ENCODE assay signal across 10 mouse cellular contexts in genomic region chr4:136789821-136790220, GRCm38 (mm10). TPM values are rescaled to one million over a fixed set of nuclear protein-coding genes. Genes with fewer than 3 reads are reported as not detected.
DNase-seq lines count a peak whose midpoint lies in the region; ATAC-seq and TF ChIP-seq lines count a peak whose summit lies in the region.
"Had no signal": no experiment of that assay in that cellular context is flagged by ENCODE, and none has a peak within 500 bp of the region (broad histone marks: within the 10 kb centered on the region; RNA-seq: fewer than 3 reads in every experiment).

No protein-coding gene starts in this region.

- no peak overlapping the region for H3K9ac ChIP-seq in hindbrain, postnatal 0 days (replicated peaks; ENCODE audit: low read length)
- H3K9ac ChIP-seq in hindbrain, embryonic 11.5 days (ENCODE audit: low read depth, low read length) = no peak overlapping the region
- no peak overlapping the region for H3K9ac ChIP-seq in heart, embryonic 14.5 days (ENCODE audit: low read length)
- no peak overlapping the region for H3K9ac ChIP-seq in lung, embryonic 15.5 days
- H3K9ac ChIP-seq in neural tube, embryonic 15.5 days (replicated peaks) = no peak overlapping the region
- no peak overlapping the region for H3K9ac ChIP-seq in forebrain, embryonic 11.5 days (ENCODE audit: low read length)
- H3K9ac ChIP-seq: embryonic facial prominence, embryonic 15.5 days; midbrain, embryonic 12.5 days had no signal

- H3K4me1 ChIP-seq in hindbrain, postnatal 0 days (ENCODE audit: insufficient read depth, low read length) = peaks cover 9% of the 10 kb centered on the region; the same call in 1 of the 2 replicates
- H3K4me1 ChIP-seq in hindbrain, embryonic 11.5 days (replicated peaks; ENCODE audit: control insufficient read depth, insufficient read depth, low read length) = peaks cover 13% of the 10 kb centered on the region
- peaks cover 7 to 9% of the 10 kb centered on the region in 2 experiments; a peak in 3 of 4 replicates for H3K4me1 ChIP-seq in heart, embryonic 14.5 days (ENCODE audit: control insufficient read depth in 2 of 2, insufficient read depth in 2 of 2, low read length in 2 of 2)
- no peaks in the 10 kb centered on the region for H3K4me1 ChIP-seq in lung, embryonic 15.5 days
- peaks cover 67% of the 10 kb centered on the region for H3K4me1 ChIP-seq in neural tube, embryonic 15.5 days
- peaks cover 19% of the 10 kb centered on the region for H3K4me1 ChIP-seq in forebrain, embryonic 11.5 days (replicated peaks; ENCODE audit: control insufficient read depth, insufficient read depth, low read length)

- H3K4me2 ChIP-seq in hindbrain, postnatal 0 days (ENCODE audit: low read depth, low read length) = no peak overlapping the region
- no peak overlapping the region for H3K4me2 ChIP-seq in hindbrain, embryonic 11.5 days (replicated peaks; ENCODE audit: low read depth, low read length)
- no peak overlapping the region for H3K4me2 ChIP-seq in heart, embryonic 14.5 days (ENCODE audit: low read length)
- no peak overlapping the region for H3K4me2 ChIP-seq in lung, embryonic 15.5 days
- no peak overlapping the region for H3K4me2 ChIP-seq in neural tube, embryonic 15.5 days
- no peak overlapping the region for H3K4me2 ChIP-seq in forebrain, embryonic 11.5 days (ENCODE audit: low read depth, low read length, severe bottlenecking)
- H3K4me2 ChIP-seq: embryonic facial prominence, embryonic 15.5 days; midbrain, embryonic 12.5 days had no signal

- no peaks in the 10 kb centered on the region for H3K9me3 ChIP-seq in hindbrain, postnatal 0 days (ENCODE audit: low read length)
- no peaks in the 10 kb centered on the region for H3K9me3 ChIP-seq in hindbrain, embryonic 11.5 days (ENCODE audit: control insufficient read depth, low read length)
- H3K9me3 ChIP-seq in heart, embryonic 14.5 days (ENCODE audit: control insufficient read depth, low read length) = no peaks in the 10 kb centered on the region
- no peaks in the 10 kb centered on the region for H3K9me3 ChIP-seq in lung, embryonic 15.5 days
- H3K9me3 ChIP-seq in neural tube, embryonic 15.5 days (replicated peaks) = no peaks in the 10 kb centered on the region
- no peaks in the 10 kb centered on the region for H3K9me3 ChIP-seq in forebrain, embryonic 11.5 days (ENCODE audit: control insufficient read depth, low read length)
- H3K9me3 ChIP-seq: embryonic facial prominence, embryonic 15.5 days; midbrain, embryonic 12.5 days had no signal

- ATAC-seq in hindbrain, postnatal 0 days = 0 out of 2 replicates have a peak, but pooled peaks have one; percentile 21
- ATAC-seq in hindbrain, embryonic 11.5 days (ENCODE audit: low FRiP score) = no peak
- peak; percentile 48; the same call in 1 of the 2 replicates for ATAC-seq in heart, embryonic 14.5 days (ENCODE audit: insufficient number of reproducible peaks, insufficient read depth, low FRiP score, low read depth)
- ATAC-seq in lung, embryonic 15.5 days (ENCODE audit: borderline replicate concordance, extremely low read depth, low FRiP score, low TSS enrichment) = 0 out of 2 replicates have a peak, but pooled peaks have one; percentile 30
- no peak for ATAC-seq in neural tube, embryonic 15.5 days (ENCODE audit: low FRiP score)
- no peak for ATAC-seq in forebrain, embryonic 11.5 days (replicated peaks; ENCODE audit: low FRiP score)
- ATAC-seq in granulocyte monocyte progenitor cell, adult 5-6 weeks (replicated peaks; ENCODE audit: poor library complexity, severe bottlenecking) = no peak

- H3K36me3 ChIP-seq in hindbrain, postnatal 0 days (ENCODE audit: insufficient read depth, low read length) = no peaks in the 10 kb centered on the region
- H3K36me3 ChIP-seq in hindbrain, embryonic 11.5 days (ENCODE audit: control insufficient read depth, insufficient read depth, low read length) = no peaks in the 10 kb centered on the region
- no peaks in the 10 kb centered on the region for H3K36me3 ChIP-seq in heart, embryonic 14.5 days (ENCODE audit: control insufficient read depth, insufficient read depth, low read length)
- H3K36me3 ChIP-seq in lung, embryonic 15.5 days = no peaks in the 10 kb centered on the region
- no peaks in the 10 kb centered on the region for H3K36me3 ChIP-seq in neural tube, embryonic 15.5 days
- H3K36me3 ChIP-seq in forebrain, embryonic 11.5 days (ENCODE audit: control insufficient read depth, insufficient read depth, low read length) = no peaks in the 10 kb centered on the region
- H3K36me3 ChIP-seq: embryonic facial prominence, embryonic 15.5 days had no signal

- H3K4me3 ChIP-seq in hindbrain, postnatal 0 days (ENCODE audit: low read length) = no peak overlapping the region
- H3K4me3 ChIP-seq in hindbrain, embryonic 11.5 days (ENCODE audit: low read depth, low read length) = no peak overlapping the region
- no peak overlapping the region for H3K4me3 ChIP-seq in heart, embryonic 14.5 days (ENCODE audit: control insufficient read depth in 1 of 2, insufficient read depth in 1 of 2, low read depth in 1 of 2, low read length in 2 of 2)
- H3K4me3 ChIP-seq in lung, embryonic 15.5 days = no peak overlapping the region
- no peak overlapping the region for H3K4me3 ChIP-seq in neural tube, embryonic 15.5 days (replicated peaks)
- no peak overlapping the region for H3K4me3 ChIP-seq in forebrain, embryonic 11.5 days (ENCODE audit: low read depth, low read length)
- H3K4me3 ChIP-seq: embryonic facial prominence, embryonic 15.5 days; midbrain, embryonic 12.5 days had no signal

- no peak for TF ChIP-seq CTCF in hindbrain, postnatal 0 days (IDR thresholded peaks at IDR 0.05; ENCODE audit: low read depth)

- no peak for DNase-seq in hindbrain, postnatal 0 days (ENCODE audit: low spot score)
- no peak for DNase-seq in hindbrain, embryonic 11.5 days (ENCODE audit: low spot score)
- peak; percentile 50 for DNase-seq in brain, adult 2 months (ENCODE audit: low read depth, low spot score)
- no peak for DNase-seq in forebrain, embryonic 11.5 days (ENCODE audit: low spot score)

- H3K27me3 ChIP-seq in hindbrain, postnatal 0 days (ENCODE audit: insufficient read depth, low read length) = no peaks in the 10 kb centered on the region
- H3K27me3 ChIP-seq in hindbrain, embryonic 11.5 days (ENCODE audit: control insufficient read depth, insufficient read depth, low read length) = 0 out of 2 replicates have a peak, but pooled peaks cover under 1% of the 10 kb centered on the region
- H3K27me3 ChIP-seq in heart, embryonic 14.5 days (ENCODE audit: control insufficient read depth, insufficient read depth, low read length) = peaks cover 8% of the 10 kb centered on the region; the same call in 1 of the 2 replicates
- H3K27me3 ChIP-seq in lung, embryonic 15.5 days = 0 out of 2 replicates have a peak, but pooled peaks cover 2% of the 10 kb centered on the region
- no peaks in the 10 kb centered on the region for H3K27me3 ChIP-seq in neural tube, embryonic 15.5 days (replicated peaks)
- no peaks in the 10 kb centered on the region for H3K27me3 ChIP-seq in forebrain, embryonic 11.5 days (ENCODE audit: control insufficient read depth, insufficient read depth, low read length)
- H3K27me3 ChIP-seq: embryonic facial prominence, embryonic 15.5 days; midbrain, embryonic 12.5 days had no signal

- no peak overlapping the region for H3K27ac ChIP-seq in hindbrain, postnatal 0 days
- H3K27ac ChIP-seq in hindbrain, embryonic 11.5 days (ENCODE audit: low read depth, low read length) = no peak overlapping the region
- H3K27ac ChIP-seq in heart, embryonic 14.5 days (replicated peaks in 1 of 2; ENCODE audit: control insufficient read depth in 1 of 2, insufficient read depth in 1 of 2, low read depth in 2 of 2, low read length in 2 of 2) = no peak overlapping the region
- H3K27ac ChIP-seq in lung, embryonic 15.5 days = no peak overlapping the region
- no peak overlapping the region for H3K27ac ChIP-seq in neural tube, embryonic 15.5 days (replicated peaks)
- H3K27ac ChIP-seq in forebrain, embryonic 11.5 days (ENCODE audit: low read depth, low read length) = no peak overlapping the region
- H3K27ac ChIP-seq: embryonic facial prominence, embryonic 15.5 days; midbrain, embryonic 12.5 days had no signal

- WGBS in hindbrain, postnatal 0 days = 61% methylated on average over 6 of the region's 6 CpGs
- WGBS in hindbrain, embryonic 11.5 days = 74% methylated on average over 6 of the region's 6 CpGs
- WGBS in heart, embryonic 14.5 days = 59% methylated on average over 6 of the region's 6 CpGs
- WGBS in lung, embryonic 15.5 days = 41% methylated on average over 6 of the region's 6 CpGs
- WGBS in neural tube, embryonic 15.5 days = 77% methylated on average over 6 of the region's 6 CpGs
- 85% methylated on average over 6 of the region's 6 CpGs for WGBS in forebrain, embryonic 11.5 days

RNA-seq across cellular contexts. Expression of gene Ephb2, which starts 46.0 kb away (rescaled TPM):
- total RNA-seq in hindbrain, postnatal 0 days (2014; rRNA removed) = 136 and 150 TPM in 2 replicates
- polyA plus RNA-seq in hindbrain, postnatal 0 days (2015; fragmentation: Nextera tagmentation; extraction: Ambion mirVana) = 12.6 and 13.0 TPM in 2 replicates
- polyA plus RNA-seq in hindbrain, embryonic 11.5 days (2014; fragmentation: Nextera tagmentation; extraction: Ambion mirVana) = 18.5 and 20.1 TPM in 2 replicates
- polyA plus RNA-seq in heart, embryonic 14.5 days (2014; fragmentation: Nextera tagmentation; extraction: Ambion mirVana) = 1.4 and 1.6 TPM in 2 replicates
- polyA plus RNA-seq in lung, embryonic 15.5 days (2015; fragmentation: Nextera tagmentation; extraction: Ambion mirVana) = 5.1 and 5.8 TPM in 2 replicates
- 13.7 and 21.3 TPM in 2 replicates for polyA plus RNA-seq in neural tube, embryonic 15.5 days (2015; fragmentation: Nextera tagmentation; extraction: Ambion mirVana)
- 35.8 and 36.9 TPM in 2 replicates for polyA plus RNA-seq in forebrain, embryonic 11.5 days (2014; fragmentation: Nextera tagmentation; extraction: Ambion mirVana)
- total RNA-seq in granulocyte monocyte progenitor cell, adult 5-6 weeks (2014; fragmentation: Nextera tagmentation) = 0.47 and 2.6 TPM in 2 replicates
- total RNA-seq in granulocyte monocyte progenitor cell, adult 5-6 weeks (2017) = 0.39 and 0.57 TPM in 2 replicates

Comparison
In these comparisons a context has a peak if more than half of its experiments do, and no peak if none do; other contexts are left out.
1. ATAC-seq: peak in hindbrain, postnatal 0 days (single experiment), heart, embryonic 14.5 days (single experiment) and lung, embryonic 15.5 days (single experiment); none in hindbrain, embryonic 11.5 days (single experiment), neural tube, embryonic 15.5 days (single experiment), forebrain, embryonic 11.5 days (single experiment) and granulocyte monocyte progenitor cell, adult 5-6 weeks (single experiment).